Mouse (Mus musculus) midbrain, embryonic 14.5 days (tissue): Measurements from ENCODE around the gene Gm20388. TPM values are rescaled to one million over a fixed set of nuclear protein-coding genes. Genes with fewer than 3 reads are reported as not detected.

Experiments used
- ATAC-seq: fragments of 200-750 bp; cut with Nextera tagmentation; 2 replicates; pipeline ENCODE4 v1.8.0; 2017; ENCODE audit warnings: moderate number of reproducible peaks, moderate library complexity; ENCODE audit not compliant: low FRiP score, low TSS enrichment
- DNase-seq: peaks from one replicate; pipeline ENCODE4 v3.0.0-alpha.2; 2015
- H3K27ac ChIP-seq: fragments of 300-500 bp; sonication (generic); replicated peaks from 2 replicates; pipeline ENCODE4 v1.5.1; 2014; ENCODE audit warnings: mild to moderate bottlenecking, low read depth, low read length, moderate library complexity
- H3K27me3 ChIP-seq: fragments of 300-500 bp; sonication (generic); 2 replicates; pipeline ENCODE4 v1.6.1; 2014; ENCODE audit warnings: low read length, control low read depth, mixed read lengths; ENCODE audit not compliant: control insufficient read depth, insufficient read depth
- H3K36me3 ChIP-seq: fragments of 300-500 bp; sonication (generic); 2 replicates; pipeline ENCODE4 v1.6.1; 2014; ENCODE audit warnings: low read length, control low read depth; ENCODE audit not compliant: control insufficient read depth, insufficient read depth
- H3K4me1 ChIP-seq: fragments of 300-500 bp; sonication (generic); 2 replicates; pipeline ENCODE4 v1.6.1; 2014; ENCODE audit warnings: mild to moderate bottlenecking, antibody characterized with exemption, low read length, control low read depth; ENCODE audit not compliant: control insufficient read depth, insufficient read depth
- H3K4me2 ChIP-seq: fragments of 300-500 bp; sonication (generic); 2 replicates; pipeline ENCODE4 v1.6.1; 2014; ENCODE audit warnings: mild to moderate bottlenecking, low read length, moderate library complexity
- H3K4me3 ChIP-seq: fragments of 300-500 bp; sonication (generic); replicated peaks from 2 replicates; pipeline ENCODE4 v1.5.1; 2014; ENCODE audit warnings: low read depth, low read length
- H3K9ac ChIP-seq: fragments of 300-500 bp; sonication (generic); replicated peaks from 2 replicates; pipeline ENCODE4 v1.6.1; 2014; ENCODE audit warnings: mild to moderate bottlenecking, low read length, moderate library complexity
- H3K9me3 ChIP-seq: fragments of 300-500 bp; sonication (generic); 2 replicates; pipeline ENCODE4 v1.6.1; 2016; ENCODE audit warnings: low read length, control low read depth, mixed read lengths; ENCODE audit not compliant: control insufficient read depth
- WGBS: fragments of 180-500 bp; shearing (Covaris S2); extraction: QIAGEN DNeasy Blood & Tissue Kit; methylation state at CpG from one replicate; pipeline ENCODE4 v1.1.7; 2014; 5-methylcytosine and 5-hydroxymethylcytosine counted together
- polyA plus RNA-seq: library from polyadenylated mRNA; unstranded; fragments of >200 nt; fragmentation: Nextera tagmentation; extraction: Ambion mirVana; gene quantifications from 2 replicates; pipeline ENCODE4 v1.2.1, GENCODE M21; 2014

Gene Gm20388
- polyA plus RNA-seq, 1 experiment from 2014 or later: 4.1 TPM

DNA sequence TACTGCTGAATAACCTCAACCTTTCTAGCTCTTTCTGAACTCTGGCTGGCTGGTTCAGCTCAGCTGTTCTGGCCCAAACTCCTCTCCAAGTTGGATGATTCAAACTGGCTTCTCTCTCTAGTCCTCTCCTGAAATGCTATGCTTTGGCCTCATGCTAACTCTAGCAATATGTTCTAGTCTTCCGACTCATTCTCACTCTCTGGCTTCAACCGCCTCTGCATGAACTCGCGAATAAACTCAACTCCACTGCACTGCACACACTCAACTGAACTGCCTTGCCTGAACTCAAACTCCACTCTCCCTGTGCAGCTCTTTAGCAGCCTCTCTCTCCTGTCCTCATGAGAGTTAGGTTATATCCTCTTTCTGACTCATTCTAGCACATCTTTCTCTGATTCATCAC lies 3976.5 kb downstream of the Gm20388 start:
- peaks cover 22% of the 10 kb centered on the region for H3K4me1 ChIP-seq
- 96% methylated on average over 4 of the region's 4 CpGs for WGBS
- H3K9me3 ChIP-seq: no peaks in the 10 kb centered on the region
- no peak overlapping the region for H3K4me2 ChIP-seq
- H3K9ac ChIP-seq: no peak overlapping the region
- H3K4me3 ChIP-seq: no peak overlapping the region
- H3K27me3 ChIP-seq: peaks cover 12% of the 10 kb centered on the region; the same call in 1 of the 2 replicates
- DNase-seq (no peak), ATAC-seq (no peak)
- H3K36me3 ChIP-seq: no peaks in the 10 kb centered on the region
- H3K27ac ChIP-seq: no peak overlapping the region

DNA sequence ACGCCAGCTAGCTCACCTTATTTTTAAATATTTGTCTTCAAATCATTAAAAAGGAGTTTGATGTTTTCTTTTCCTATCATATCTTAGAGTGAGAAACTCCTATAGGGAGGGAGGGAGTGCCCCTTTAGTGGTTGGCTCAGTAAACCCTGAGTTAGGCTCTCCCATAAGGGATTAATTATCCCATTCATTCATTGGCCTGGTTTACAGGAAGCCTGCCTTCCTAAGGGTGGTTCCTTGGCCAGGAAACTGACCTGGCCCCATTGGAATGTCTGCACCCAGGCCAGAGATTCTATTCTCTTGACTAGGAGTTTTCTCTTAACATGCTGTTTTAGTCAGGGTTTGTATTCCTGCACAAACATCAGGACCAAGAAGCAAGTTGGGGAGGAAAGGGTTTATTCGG lies 3977.3 kb downstream of the Gm20388 start:
- DNase-seq: no peak
- WGBS: 96% methylated on average over 2 of the region's 2 CpGs
- Histone ChIP-seq H3K4me1 (peaks cover 29% of the 10 kb centered on the region), H3K9ac (no peak overlapping the region), H3K4me2 (no peak overlapping the region), H3K36me3 (no peaks in the 10 kb centered on the region), H3K27me3 (peaks cover 20% of the 10 kb centered on the region), H3K27ac (no peak overlapping the region), H3K9me3 (no peaks in the 10 kb centered on the region), H3K4me3 (no peak overlapping the region)
- ATAC-seq: no peak

DNA sequence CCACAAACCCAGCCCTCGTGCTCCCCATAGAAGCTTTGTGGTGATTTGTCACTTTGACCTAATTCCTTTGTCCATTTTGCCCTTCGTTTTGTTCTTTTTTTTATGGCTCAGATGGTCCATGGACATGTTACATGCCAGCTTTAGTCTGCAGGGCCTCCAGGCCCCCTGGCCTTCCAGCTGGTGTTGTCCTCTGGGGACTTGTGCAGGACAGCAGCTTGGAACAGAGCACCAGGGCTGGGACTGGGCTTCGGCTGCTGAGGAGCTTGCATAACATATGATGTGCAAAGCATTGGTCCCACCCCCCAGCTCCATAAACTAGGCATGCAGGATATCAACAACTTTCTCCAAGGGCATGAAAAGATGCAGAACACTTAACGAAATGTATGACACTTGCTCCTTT lies 3979.2 kb downstream of the Gm20388 start:
- no peak overlapping the region for H3K9ac ChIP-seq

DNA sequence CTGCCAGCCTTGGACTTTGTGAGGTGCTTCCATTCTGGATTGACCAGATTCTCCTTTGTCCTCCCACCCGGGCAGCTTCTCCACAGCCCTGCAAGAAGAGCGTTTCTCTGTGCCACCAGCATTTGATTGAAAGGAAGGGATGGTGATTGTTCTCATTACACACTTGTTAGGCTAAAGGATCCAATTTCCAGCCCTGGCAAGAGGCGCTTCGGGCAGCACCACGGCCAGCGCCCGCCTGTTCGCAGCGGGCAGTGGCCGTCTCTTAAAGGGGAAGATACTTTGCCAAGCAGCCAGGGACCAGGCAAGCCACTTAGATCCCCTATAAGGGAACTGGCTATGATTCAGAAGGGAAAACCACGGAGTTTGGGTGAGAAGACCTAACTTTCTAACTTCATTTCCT lies 3980.6 kb downstream of the Gm20388 start:
- peak; percentile 73 for DNase-seq
- Histone ChIP-seq H3K4me3 (peak overlapping the region; percentile 46), H3K9ac (peak overlapping the region; percentile 59; the same call in 1 of the 2 replicates), H3K4me2 (peak overlapping the region; percentile 70), H3K36me3 (no peaks in the 10 kb centered on the region), H3K4me1 (peaks cover 16% of the 10 kb centered on the region), H3K9me3 (no peaks in the 10 kb centered on the region), H3K27ac (peak overlapping the region; percentile 61), H3K27me3 (peaks cover 44% of the 10 kb centered on the region)
- WGBS: 1% methylated on average over 11 of the region's 11 CpGs
- no peak for ATAC-seq

More for the DNA sequence above, 3979.2 kb downstream of the Gm20388 start:
- H3K27me3 ChIP-seq: peaks cover 38% of the 10 kb centered on the region
- no peak overlapping the region for H3K27ac ChIP-seq
- ATAC-seq (no peak), DNase-seq (no peak)
- no peaks in the 10 kb centered on the region for H3K9me3 ChIP-seq
- no peaks in the 10 kb centered on the region for H3K36me3 ChIP-seq
- H3K4me2 ChIP-seq: no peak overlapping the region
- WGBS: 70% methylated on average over 4 of the region's 4 CpGs
- H3K4me3 ChIP-seq: no peak overlapping the region
- peaks cover 21% of the 10 kb centered on the region for H3K4me1 ChIP-seq

DNA sequence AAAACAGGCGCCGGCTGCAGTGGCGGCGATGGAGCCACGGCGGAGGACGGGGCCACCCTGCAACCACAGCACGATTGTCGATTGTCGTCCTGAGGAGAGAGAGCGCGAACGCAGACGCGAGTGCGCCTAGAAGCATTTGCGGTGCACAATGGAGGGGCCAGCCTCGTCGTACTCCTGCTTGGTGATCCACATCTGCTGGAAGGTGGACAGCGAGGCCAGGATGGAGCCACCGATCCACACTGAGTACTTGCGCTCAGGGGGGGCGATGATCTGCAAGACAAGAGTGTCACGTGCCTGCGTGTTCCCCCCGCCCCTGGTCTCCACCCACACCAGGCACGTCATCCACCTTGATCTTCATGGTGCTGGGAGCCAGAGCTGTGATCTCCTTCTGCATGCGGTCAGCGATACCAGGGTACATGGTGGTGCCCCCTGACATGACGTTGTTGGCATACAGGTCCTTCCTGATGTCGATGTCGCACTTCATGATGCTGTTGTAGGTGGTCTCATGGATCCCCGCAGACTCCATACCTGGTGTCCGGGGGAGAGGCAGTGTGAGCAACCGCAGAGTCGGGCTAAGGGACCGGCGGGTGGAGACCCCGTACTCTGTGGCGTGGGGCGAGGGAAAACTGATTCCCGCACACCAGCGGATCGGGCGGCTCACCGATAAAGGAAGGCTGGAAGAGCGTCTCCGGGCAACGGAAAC lies 3981.4 kb downstream of the Gm20388 start:
- WGBS: under 1% methylated on average over 49 of the region's 49 CpGs
- ATAC-seq (peak; percentile 76), DNase-seq (peak; percentile 85)
- Histone ChIP-seq H3K27ac (peak overlapping the region; percentile 61), H3K4me2 (peak overlapping the region; percentile 70), H3K9me3 (no peaks in the 10 kb centered on the region), H3K36me3 (no peaks in the 10 kb centered on the region), H3K4me3 (peak overlapping the region; percentile 46), H3K9ac (peak overlapping the region; percentile 59), H3K27me3 (peaks cover 44% of the 10 kb centered on the region), H3K4me1 (peaks cover 16% of the 10 kb centered on the region)

DNA sequence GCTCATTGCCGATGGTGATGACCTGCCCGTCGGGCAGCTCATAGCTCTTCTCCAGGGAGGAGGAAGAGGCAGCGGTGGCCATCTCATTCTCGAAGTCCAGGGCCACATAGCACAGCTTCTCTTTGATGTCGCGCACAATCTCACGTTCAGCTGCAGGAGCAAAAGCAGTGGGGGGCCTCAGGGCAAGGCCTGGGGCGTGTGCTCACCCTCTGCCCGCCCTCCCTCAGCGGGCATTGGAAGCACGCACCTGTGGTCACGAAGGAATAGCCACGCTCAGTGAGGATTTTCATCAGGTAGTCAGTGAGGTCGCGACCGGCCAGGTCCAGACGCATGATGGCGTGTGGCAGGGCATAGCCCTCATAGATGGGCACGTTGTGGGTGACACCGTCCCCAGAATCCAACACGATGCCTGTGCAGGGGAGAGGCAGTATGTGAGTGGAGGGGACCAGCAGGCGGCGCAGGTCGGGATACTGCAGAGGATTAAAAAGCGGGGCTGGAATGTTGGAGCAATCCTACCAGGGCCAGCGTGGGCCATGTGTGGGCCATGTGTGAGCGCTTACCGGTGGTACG lies 3982.0 kb downstream of the Gm20388 start:
- Histone ChIP-seq H3K4me3 (peak overlapping the region; percentile 46), H3K36me3 (no peaks in the 10 kb centered on the region), H3K9ac (peak overlapping the region; percentile 59), H3K4me2 (peak overlapping the region; percentile 70), H3K9me3 (no peaks in the 10 kb centered on the region), H3K27ac (peak overlapping the region; percentile 61; the same call in 1 of the 2 replicates), H3K27me3 (peaks cover 44% of the 10 kb centered on the region), H3K4me1 (peaks cover 16% of the 10 kb centered on the region)
- DNase-seq (peak; percentile 54), ATAC-seq (peak; percentile 48; the same call in 1 of the 2 replicates)
- WGBS: 11% methylated on average over 30 of the region's 30 CpGs

DNA sequence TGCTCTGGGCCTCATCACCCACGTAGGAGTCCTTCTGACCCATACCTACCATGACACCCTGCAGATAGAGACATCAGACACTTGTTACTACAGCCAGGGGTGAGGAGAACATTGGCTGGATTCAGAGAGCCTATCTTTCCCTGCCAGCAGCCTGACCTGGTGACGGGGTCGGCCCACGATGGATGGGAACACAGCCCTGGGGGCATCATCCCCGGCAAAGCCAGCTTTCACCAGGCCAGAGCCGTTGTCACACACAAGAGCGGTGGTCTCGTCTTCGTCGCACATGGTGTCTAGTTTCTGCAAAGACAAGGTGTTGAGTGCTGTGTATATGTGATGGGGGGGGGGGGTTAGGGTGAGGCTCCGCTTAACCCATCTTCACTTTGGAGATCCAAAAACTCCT lies 3982.8 kb downstream of the Gm20388 start:
- no peak overlapping the region for H3K9ac ChIP-seq
- H3K9me3 ChIP-seq: no peaks in the 10 kb centered on the region
- no peak overlapping the region for H3K4me2 ChIP-seq
- peaks cover 16% of the 10 kb centered on the region for H3K4me1 ChIP-seq
- DNase-seq (no peak), ATAC-seq (no peak)
- peaks cover 44% of the 10 kb centered on the region for H3K27me3 ChIP-seq
- H3K36me3 ChIP-seq: no peaks in the 10 kb centered on the region
- H3K4me3 ChIP-seq: no peak overlapping the region
- WGBS: 80% methylated on average over 11 of the region's 11 CpGs
- H3K27ac ChIP-seq: no peak overlapping the region

DNA sequence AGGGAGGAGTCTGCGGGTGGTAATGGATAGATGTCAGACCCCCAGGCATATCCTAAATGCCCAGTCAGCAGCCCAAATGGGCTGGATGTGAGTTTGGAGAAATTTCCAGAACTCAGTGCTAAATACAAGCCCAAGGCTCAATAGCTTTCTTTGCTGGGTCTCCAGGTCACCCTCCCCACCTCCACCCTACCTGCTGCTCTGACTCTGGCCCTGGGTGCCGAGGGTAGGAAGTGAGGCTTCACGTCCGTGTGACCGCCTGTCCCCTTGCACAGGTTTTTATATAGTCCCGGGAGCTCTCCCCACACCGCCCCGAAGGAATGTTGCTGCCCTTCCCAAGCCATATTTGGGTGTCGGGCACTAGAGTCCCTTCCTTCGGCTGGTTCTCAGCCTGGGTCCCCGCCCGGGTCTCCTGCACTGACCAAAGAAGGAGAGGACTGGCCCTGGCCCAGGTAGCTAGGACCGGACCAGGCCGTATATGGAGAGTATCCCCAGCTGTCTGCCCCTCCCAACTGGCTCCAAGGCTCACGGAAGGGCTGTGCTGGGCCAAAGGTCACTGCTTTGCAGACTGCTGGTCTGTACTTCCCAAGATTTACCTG lies 3984.0 kb downstream of the Gm20388 start, which contains the start of gene Acta1:
TSS of gene Acta1 (minus strand) at position 250 of the 596 bp plus-strand sequence.
- H3K27me3 ChIP-seq: peaks cover 44% of the 10 kb centered on the region
- DNase-seq (no peak), ATAC-seq (no peak)
- H3K9me3 ChIP-seq: no peaks in the 10 kb centered on the region
- no peak within 1 kb of the TSS for H3K4me2 ChIP-seq
- H3K36me3 ChIP-seq: peaks cover 10% of the 10 kb centered on the region; the same call in 1 of the 2 replicates
- no peak within 1 kb of the TSS for H3K9ac ChIP-seq
- WGBS: 26% methylated on average over 15 of the region's 15 CpGs
- no peak within 1 kb of the TSS for H3K27ac ChIP-seq
- peaks cover 16% of the 10 kb centered on the region for H3K4me1 ChIP-seq
- H3K4me3 ChIP-seq: no peak within 1 kb of the TSS
